Mouse (Mus musculus): ENCODE measurements at regions not wholly inside any gene's neighbourhood (a gene's known extent, or its start where the extent isn't known, plus 50 kb on each side); places are given as distances from the start of the nearest gene placed in this dataset.

DNA sequence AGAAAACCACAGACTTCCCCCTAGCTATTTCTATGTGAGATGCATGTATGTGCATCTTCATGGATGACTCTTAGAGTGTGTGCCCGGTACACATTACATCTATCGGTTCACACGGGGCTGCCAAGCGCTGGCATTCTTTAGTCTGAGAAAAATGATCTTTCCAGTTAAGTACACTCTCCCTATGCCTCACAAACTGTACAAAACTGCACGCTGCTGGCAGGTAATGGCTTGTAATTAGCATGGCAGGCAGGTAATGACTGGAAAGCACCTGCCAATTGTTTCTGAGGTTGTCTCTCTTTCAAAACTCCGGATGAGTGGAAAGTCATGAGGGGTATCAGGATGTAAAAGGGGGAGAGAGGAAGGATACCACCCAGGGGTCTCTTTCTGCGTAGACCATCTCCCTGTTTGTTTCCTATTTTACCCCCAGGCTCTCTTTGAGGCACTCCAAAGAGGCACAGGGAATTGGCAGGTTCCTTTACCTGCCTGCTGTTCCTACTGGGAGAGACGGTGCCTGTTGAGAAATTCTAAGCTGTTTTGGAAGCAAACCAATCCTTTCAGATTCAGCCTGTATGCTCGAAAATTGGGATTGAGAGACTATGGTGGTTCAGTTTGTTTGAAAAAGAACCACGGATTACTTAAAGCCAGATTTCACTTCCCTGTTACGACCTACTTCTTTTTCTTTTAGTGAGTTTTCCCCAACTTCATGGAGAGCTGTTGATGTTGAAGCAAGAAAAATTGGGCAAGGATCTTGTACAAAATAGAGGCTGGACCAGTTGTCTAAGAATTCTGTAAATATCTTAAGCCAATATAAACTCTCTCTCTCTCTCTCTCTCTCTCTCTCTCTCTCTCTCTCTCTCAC is 113.4 kb upstream of the Zeb2 start:
- 78% methylated on average over 11 of the region's 11 CpGs for WGBS
- H3K9me3 ChIP-seq (ENCODE audit: control insufficient read depth, low read length): no peaks in the 10 kb centered on the region
- H3K27me3 ChIP-seq (ENCODE audit: control insufficient read depth, insufficient read depth, low read length): no peaks in the 10 kb centered on the region

DNA sequence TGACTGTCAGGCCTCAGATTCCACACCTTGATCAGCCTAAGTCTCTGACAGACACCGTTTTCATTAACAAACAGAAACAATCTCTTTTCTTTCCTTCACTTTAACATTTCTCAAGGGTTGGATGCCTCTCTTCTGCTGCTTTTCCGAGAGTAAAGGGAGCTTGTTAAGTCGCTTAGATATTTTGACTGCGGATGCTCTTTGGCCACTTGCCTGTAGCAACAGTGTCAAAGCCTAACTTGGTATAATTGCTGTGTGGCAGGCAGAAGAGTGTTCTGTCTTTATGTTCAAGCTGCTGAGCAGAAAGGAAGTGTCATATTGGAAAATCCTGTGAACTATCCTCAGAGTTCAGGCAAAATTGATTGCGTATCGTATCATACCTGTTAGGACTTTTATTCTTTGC is 112.3 kb upstream of the Zeb2 start:
- H3K9ac ChIP-seq: no peak overlapping the region

More for the DNA sequence above, 113.4 kb upstream of the Zeb2 start:
- no peak for DNase-seq (ENCODE audit: low spot score)
- H3K4me3 ChIP-seq (replicated peaks; ENCODE audit: low read length): no peak overlapping the region
- ATAC-seq (ENCODE audit: low FRiP score): no peak
- no peaks in the 10 kb centered on the region for H3K36me3 ChIP-seq (replicated peaks; ENCODE audit: control insufficient read depth, insufficient read depth)
- no peak overlapping the region for H3K27ac ChIP-seq
- peaks cover 17% of the 10 kb centered on the region for H3K4me1 ChIP-seq (replicated peaks; ENCODE audit: control insufficient read depth, insufficient read depth, low read length)
- no peak overlapping the region for H3K9ac ChIP-seq
- no peak overlapping the region for H3K4me2 ChIP-seq (replicated peaks)

DNA sequence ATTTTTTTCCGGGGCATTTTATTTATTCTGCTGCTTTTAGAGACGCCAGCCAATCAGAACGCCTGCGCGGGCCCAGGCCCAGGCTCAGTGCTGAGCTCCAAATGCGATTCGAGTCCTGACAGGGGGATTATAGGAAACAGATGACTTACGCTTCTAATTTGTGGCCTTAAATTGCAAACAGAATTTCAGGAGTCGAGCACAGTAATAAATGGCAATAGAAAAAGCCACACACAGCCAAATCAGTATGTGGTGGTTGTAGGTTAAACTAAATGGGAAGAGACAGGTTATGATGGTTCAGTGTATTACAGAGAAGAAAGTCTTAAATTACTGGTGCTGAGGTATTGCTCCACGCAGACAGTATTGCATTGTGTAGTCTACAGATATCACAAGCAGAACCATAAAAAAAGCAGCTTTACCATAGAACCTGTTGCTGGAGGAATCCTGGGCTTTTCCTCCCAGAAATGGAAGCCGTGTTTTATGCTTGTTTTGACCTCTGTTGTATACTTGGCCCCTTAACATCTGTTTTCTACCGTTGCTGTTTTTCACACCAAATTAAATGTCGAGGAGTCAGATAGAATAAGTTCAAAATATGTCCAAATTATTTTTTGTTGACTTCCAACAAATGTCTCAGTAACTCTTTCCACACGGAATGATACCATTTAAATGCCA is 110.2 kb upstream of the Zeb2 start:
- no peak overlapping the region for H3K9ac ChIP-seq
- ATAC-seq (ENCODE audit: low FRiP score) (no peak), DNase-seq (ENCODE audit: low spot score) (no peak)
- H3K27ac ChIP-seq: no peak overlapping the region
- WGBS: 28% methylated on average over 14 of the region's 14 CpGs
- no peak overlapping the region for H3K4me3 ChIP-seq (replicated peaks; ENCODE audit: low read length)
- peak overlapping the region; percentile 22 for H3K4me2 ChIP-seq (replicated peaks)
- H3K9me3 ChIP-seq (ENCODE audit: control insufficient read depth, low read length): no peaks in the 10 kb centered on the region
- no peaks in the 10 kb centered on the region for H3K36me3 ChIP-seq (replicated peaks; ENCODE audit: control insufficient read depth, insufficient read depth)
- no peaks in the 10 kb centered on the region for H3K27me3 ChIP-seq (ENCODE audit: control insufficient read depth, insufficient read depth, low read length)
- peaks cover 17% of the 10 kb centered on the region for H3K4me1 ChIP-seq (replicated peaks; ENCODE audit: control insufficient read depth, insufficient read depth, low read length)

More for the DNA sequence above, 112.3 kb upstream of the Zeb2 start:
- Histone ChIP-seq H3K27ac (no peak overlapping the region), H3K27me3 (ENCODE audit: control insufficient read depth, insufficient read depth, low read length) (no peaks in the 10 kb centered on the region), H3K36me3 (replicated peaks; ENCODE audit: control insufficient read depth, insufficient read depth) (no peaks in the 10 kb centered on the region), H3K4me3 (replicated peaks; ENCODE audit: low read length) (no peak overlapping the region), H3K4me2 (replicated peaks) (no peak overlapping the region), H3K9me3 (ENCODE audit: control insufficient read depth, low read length) (no peaks in the 10 kb centered on the region), H3K4me1 (replicated peaks; ENCODE audit: control insufficient read depth, insufficient read depth, low read length) (peaks cover 17% of the 10 kb centered on the region)
- DNase-seq (ENCODE audit: low spot score) (no peak), ATAC-seq (ENCODE audit: low FRiP score) (no peak)
- 71% methylated on average over 6 of the region's 6 CpGs for WGBS

DNA sequence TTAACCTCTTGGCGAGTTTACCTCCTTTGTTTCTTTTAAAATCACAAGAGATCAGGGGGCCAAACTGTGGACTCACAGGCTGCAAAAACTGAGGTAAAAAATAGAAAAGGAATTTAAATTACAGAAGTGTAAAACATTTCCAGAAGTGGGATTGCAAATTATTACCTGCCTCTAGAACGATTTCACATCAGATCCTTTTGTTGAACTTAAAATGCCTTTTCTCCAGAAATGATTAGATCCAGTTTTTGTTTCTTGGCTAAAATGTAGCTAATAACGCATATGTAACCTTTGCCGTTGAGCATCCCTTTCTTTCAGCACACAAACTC is 108.8 kb upstream of the Zeb2 start:
- Histone ChIP-seq H3K36me3 (replicated peaks; ENCODE audit: control insufficient read depth, insufficient read depth) (no peaks in the 10 kb centered on the region), H3K27me3 (ENCODE audit: control insufficient read depth, insufficient read depth, low read length) (no peaks in the 10 kb centered on the region), H3K4me2 (replicated peaks) (no peak overlapping the region), H3K9me3 (ENCODE audit: control insufficient read depth, low read length) (no peaks in the 10 kb centered on the region), H3K27ac (peak overlapping the region; percentile 0; the same call in 1 of the 2 replicates), H3K9ac (no peak overlapping the region), H3K4me1 (replicated peaks; ENCODE audit: control insufficient read depth, insufficient read depth, low read length) (peaks cover 17% of the 10 kb centered on the region), H3K4me3 (replicated peaks; ENCODE audit: low read length) (no peak overlapping the region)
- no peak for DNase-seq (ENCODE audit: low spot score)
- 24% methylated on average over 4 of the region's 4 CpGs for WGBS
- no peak for ATAC-seq (ENCODE audit: low FRiP score)

DNA sequence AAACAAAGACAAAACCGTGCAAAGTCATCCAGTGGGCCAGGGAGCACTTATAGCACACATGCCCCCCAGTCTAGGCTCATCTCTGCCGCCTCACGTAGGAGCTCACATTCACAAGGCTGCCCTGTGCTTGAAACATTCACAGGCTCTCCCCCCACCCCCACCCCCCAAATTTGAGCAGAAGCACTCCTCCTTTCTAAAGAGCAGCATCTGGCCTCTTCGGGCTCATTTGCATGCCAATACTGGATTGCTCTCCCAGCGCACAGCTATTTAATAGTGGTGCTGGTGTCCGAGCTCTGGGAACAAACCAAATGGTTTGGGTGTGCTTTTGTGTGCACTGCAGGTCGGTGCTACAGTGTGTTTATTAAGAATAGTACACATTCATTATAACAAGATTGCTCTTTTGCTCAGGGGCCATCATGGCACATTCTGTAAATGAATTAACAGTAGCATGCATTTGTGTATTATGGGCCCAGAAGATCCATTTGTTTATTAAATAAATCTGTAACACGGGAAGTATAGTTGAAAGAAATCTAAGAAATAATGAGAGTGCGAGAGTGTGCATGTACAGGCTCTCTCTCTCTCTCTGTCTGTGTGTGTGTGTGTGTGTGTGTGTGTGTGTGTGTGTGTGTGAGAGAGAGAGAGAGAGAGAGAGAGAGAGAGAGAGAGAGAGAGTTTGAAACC is 108.3 kb upstream of the Zeb2 start:
- ATAC-seq (ENCODE audit: low FRiP score) (peak; percentile 90), DNase-seq (ENCODE audit: low spot score) (no peak)
- no peak overlapping the region for H3K9ac ChIP-seq
- H3K4me1 ChIP-seq (replicated peaks; ENCODE audit: control insufficient read depth, insufficient read depth, low read length): peaks cover 17% of the 10 kb centered on the region
- H3K4me2 ChIP-seq (replicated peaks): no peak overlapping the region
- H3K27ac ChIP-seq: peak overlapping the region; percentile 0; the same call in 1 of the 2 replicates
- H3K4me3 ChIP-seq (replicated peaks; ENCODE audit: low read length): no peak overlapping the region
- no peaks in the 10 kb centered on the region for H3K27me3 ChIP-seq (ENCODE audit: control insufficient read depth, insufficient read depth, low read length)
- H3K9me3 ChIP-seq (ENCODE audit: control insufficient read depth, low read length): no peaks in the 10 kb centered on the region
- WGBS: 10% methylated on average over 9 of the region's 9 CpGs
- H3K36me3 ChIP-seq (replicated peaks; ENCODE audit: control insufficient read depth, insufficient read depth): no peaks in the 10 kb centered on the region

DNA sequence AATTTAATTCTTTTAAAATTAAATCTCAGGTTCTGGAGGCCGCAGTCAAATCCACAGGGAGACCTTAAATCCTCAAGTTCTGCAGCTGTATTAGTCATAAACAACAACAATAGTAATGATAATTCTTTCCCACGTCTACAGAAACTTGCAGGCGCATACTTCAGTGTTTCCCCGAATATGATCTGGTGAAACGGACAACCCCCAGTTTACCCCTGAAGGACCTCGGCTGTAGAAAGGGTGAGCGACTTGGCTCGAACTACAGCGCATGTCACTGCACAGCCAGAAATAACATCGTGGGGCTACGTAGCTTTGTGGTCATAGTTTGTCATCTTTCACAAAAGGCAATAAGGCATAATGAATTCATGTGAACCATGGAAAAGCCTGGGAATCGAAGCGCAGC is 105.0 kb upstream of the Zeb2 start:
- 60% methylated on average over 13 of the region's 13 CpGs for WGBS

DNA sequence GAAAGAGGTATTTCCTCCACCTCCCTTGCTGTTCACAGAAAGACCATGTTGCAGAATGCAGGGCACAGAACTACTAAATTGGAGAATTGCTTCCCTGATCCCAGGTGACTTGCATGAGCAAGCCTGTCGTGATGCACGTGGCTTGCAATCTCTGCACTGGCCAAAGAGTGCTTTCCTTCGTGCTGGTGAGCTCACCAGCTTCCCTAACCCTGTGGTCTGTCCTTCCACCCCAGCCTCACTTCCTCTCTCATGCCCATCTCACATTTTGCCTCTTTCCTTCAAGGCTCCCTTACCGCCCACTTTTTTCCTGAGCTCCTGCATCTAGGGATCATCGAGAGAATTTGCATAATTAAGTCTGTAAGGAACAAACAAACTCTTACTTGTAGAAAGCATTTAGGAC is 102.7 kb upstream of the Zeb2 start:
- no peaks in the 10 kb centered on the region for H3K4me1 ChIP-seq (replicated peaks; ENCODE audit: control insufficient read depth, insufficient read depth, low read length)
- WGBS: 58% methylated on average over 5 of the region's 5 CpGs
- H3K4me3 ChIP-seq (replicated peaks; ENCODE audit: low read length): no peak overlapping the region
- H3K27me3 ChIP-seq (ENCODE audit: control insufficient read depth, insufficient read depth, low read length): no peaks in the 10 kb centered on the region
- H3K4me2 ChIP-seq (replicated peaks): no peak overlapping the region
- no peak for DNase-seq (ENCODE audit: low spot score)
- no peak overlapping the region for H3K27ac ChIP-seq
- no peaks in the 10 kb centered on the region for H3K36me3 ChIP-seq (replicated peaks; ENCODE audit: control insufficient read depth, insufficient read depth)
- no peak overlapping the region for H3K9ac ChIP-seq
- no peaks in the 10 kb centered on the region for H3K9me3 ChIP-seq (ENCODE audit: control insufficient read depth, low read length)
- no peak for ATAC-seq (ENCODE audit: low FRiP score)

More for the DNA sequence above, 105.0 kb upstream of the Zeb2 start:
- Histone ChIP-seq H3K9me3 (ENCODE audit: control insufficient read depth, low read length) (no peaks in the 10 kb centered on the region), H3K27me3 (ENCODE audit: control insufficient read depth, insufficient read depth, low read length) (no peaks in the 10 kb centered on the region), H3K36me3 (replicated peaks; ENCODE audit: control insufficient read depth, insufficient read depth) (no peaks in the 10 kb centered on the region), H3K4me2 (replicated peaks) (no peak overlapping the region), H3K9ac (no peak overlapping the region), H3K4me3 (replicated peaks; ENCODE audit: low read length) (no peak overlapping the region), H3K27ac (no peak overlapping the region), H3K4me1 (replicated peaks; ENCODE audit: control insufficient read depth, insufficient read depth, low read length) (peaks cover 11% of the 10 kb centered on the region)
- ATAC-seq (ENCODE audit: low FRiP score) (no peak), DNase-seq (ENCODE audit: low spot score) (no peak)

DNA sequence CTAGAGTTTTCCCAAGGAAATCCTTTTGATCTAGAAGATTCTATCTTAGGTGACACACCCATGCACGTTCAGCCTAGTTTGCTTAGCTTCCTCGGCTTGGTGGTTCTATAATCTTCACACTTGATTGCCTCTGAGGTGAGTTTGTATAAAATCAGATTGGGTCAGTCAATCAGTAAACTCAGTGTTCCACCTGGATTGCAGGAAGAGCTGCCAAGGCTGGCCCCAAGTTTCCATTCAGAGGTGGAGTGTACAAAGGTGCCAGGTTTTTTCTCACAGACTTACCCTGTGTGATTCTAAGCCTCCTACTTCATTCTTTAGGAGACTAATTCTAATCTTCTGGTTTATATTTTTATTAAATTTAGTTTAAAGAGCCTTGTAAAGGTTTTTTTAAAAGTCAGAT is 95.6 kb upstream of the Zeb2 start:
- DNase-seq (ENCODE audit: low spot score) (no peak), ATAC-seq (ENCODE audit: low FRiP score) (no peak)
- Histone ChIP-seq H3K4me2 (replicated peaks) (no peak overlapping the region), H3K9ac (no peak overlapping the region), H3K9me3 (ENCODE audit: control insufficient read depth, low read length) (no peaks in the 10 kb centered on the region), H3K4me1 (replicated peaks; ENCODE audit: control insufficient read depth, insufficient read depth, low read length) (no peaks in the 10 kb centered on the region), H3K27ac (no peak overlapping the region), H3K27me3 (ENCODE audit: control insufficient read depth, insufficient read depth, low read length) (no peaks in the 10 kb centered on the region), H3K4me3 (replicated peaks; ENCODE audit: low read length) (no peak overlapping the region), H3K36me3 (replicated peaks; ENCODE audit: control insufficient read depth, insufficient read depth) (no peaks in the 10 kb centered on the region)
- 82% methylated on average over 2 of the region's 2 CpGs for WGBS

DNA sequence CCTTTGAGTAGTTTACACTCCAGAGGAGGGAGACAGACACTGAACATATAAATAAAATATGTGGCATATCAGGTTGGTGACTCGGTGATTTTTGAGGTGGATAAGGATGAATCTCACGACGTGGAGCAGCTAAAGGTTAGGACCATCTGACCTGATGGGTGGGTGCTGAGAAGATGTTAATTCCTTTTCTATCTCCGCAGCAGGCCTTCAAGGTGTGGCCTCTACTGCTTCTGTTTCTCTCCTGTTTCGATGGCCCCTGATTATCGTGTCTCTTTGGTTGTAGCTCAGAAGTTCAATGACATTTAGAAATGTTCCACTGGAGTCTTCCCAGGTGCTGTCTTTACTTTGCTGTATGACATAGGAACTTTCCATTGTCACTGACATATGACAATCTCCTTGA is 91.3 kb upstream of the Zeb2 start:
- Histone ChIP-seq H3K36me3 (replicated peaks; ENCODE audit: control insufficient read depth, insufficient read depth) (no peaks in the 10 kb centered on the region), H3K4me3 (replicated peaks; ENCODE audit: low read length) (no peak overlapping the region), H3K4me1 (replicated peaks; ENCODE audit: control insufficient read depth, insufficient read depth, low read length) (no peaks in the 10 kb centered on the region), H3K4me2 (replicated peaks) (no peak overlapping the region), H3K27me3 (ENCODE audit: control insufficient read depth, insufficient read depth, low read length) (no peaks in the 10 kb centered on the region), H3K9ac (no peak overlapping the region), H3K27ac (no peak overlapping the region), H3K9me3 (ENCODE audit: control insufficient read depth, low read length) (no peaks in the 10 kb centered on the region)
- ATAC-seq (ENCODE audit: low FRiP score): no peak
- no peak for DNase-seq (ENCODE audit: low spot score)
- WGBS: 91% methylated on average over 6 of the region's 6 CpGs
